Mouse (Mus musculus): ENCODE results near the gene Tbl2.

The Tbl2 gene

GRCm38 (mm10) chr5:135149820-135150178 lies 342 bp downstream of the Tbl2 start:
- no peak for DNase-seq (ENCODE audit: low read depth, low spot score)

- no peak for DNase-seq (ENCODE audit: low read depth, low spot score)
These were observed 7.0 kb downstream of the Tbl2 start for GRCm38 (mm10) chr5:135156496-135156895.

GRCm38 (mm10) chr5:135161221-135161620 lies 11.8 kb downstream of the Tbl2 start:
- DNase-seq (ENCODE audit: low read depth, low spot score) = peak; percentile 68

DNA sequence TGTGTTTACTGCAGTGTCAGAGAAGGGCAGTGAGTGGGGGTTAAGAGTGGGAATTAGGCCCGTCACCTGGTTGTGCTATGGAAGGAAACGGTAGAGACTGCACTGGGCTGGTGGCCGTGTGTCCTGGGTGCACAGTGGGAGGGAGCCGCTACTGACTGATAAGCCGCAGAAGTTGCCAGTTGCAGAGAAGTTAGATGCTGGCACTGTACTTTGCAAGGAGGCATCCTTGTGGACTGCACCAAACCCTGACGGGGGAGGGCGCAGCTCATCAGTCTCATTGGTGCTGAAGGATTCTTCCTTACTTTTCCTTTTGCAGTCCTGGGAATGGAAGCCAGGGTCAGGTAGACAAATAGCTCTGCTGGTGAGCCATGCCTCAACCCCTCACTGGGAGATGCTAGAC lies 12.2 kb downstream of the Tbl2 start:
- no peak for DNase-seq (ENCODE audit: low read depth, low spot score)

GRCm38 (mm10) chr5:135162361-135162760 lies 12.9 kb downstream of the Tbl2 start:
- DNase-seq (ENCODE audit: low read depth, low spot score) = no peak

DNA sequence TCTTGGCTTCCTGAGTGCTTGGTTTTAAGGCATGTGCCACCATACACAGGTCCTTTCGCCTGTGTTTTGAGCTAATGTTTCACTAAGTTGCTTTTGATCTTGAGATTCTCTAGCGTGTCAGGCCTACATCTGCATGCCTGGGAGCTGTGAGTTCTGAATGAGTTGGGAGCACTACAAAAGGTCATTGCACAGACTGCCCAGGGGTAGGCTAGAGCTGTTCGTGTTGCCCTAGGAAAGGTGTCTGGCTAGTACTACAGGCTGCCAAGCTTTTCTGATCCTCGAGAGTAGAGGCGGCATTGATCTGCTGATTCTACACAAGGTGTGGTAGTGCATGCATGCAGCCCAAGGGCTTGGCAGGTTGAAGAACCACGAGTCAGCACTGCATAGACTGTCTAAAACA lies 13.4 kb downstream of the Tbl2 start:
- DNase-seq (ENCODE audit: low read depth, low spot score) = no peak

- no peak for DNase-seq (ENCODE audit: low read depth, low spot score)
These were observed 17.5 kb downstream of the Tbl2 start for GRCm38 (mm10) chr5:135166909-135167308.

DNA sequence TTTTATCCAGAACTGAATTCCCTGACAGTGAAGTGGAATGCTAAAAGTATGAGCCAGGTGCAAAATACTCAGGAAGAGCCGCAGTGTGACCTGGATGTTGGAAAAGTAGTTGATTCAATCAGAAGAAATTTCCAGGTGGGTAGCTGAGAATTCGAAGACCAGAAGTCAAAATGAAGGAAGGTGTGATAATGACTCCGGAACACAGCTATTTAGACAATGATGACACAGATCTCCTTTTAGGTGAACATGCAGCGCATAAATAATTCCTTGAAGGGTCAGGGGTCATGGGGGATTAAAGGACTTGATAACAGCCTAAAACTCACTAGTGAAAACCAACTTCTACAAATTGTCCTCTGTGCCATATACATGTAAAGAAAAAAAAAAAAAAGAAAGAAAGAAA lies 18.0 kb downstream of the Tbl2 start:
- DNase-seq (ENCODE audit: low read depth, low spot score) = no peak

DNA sequence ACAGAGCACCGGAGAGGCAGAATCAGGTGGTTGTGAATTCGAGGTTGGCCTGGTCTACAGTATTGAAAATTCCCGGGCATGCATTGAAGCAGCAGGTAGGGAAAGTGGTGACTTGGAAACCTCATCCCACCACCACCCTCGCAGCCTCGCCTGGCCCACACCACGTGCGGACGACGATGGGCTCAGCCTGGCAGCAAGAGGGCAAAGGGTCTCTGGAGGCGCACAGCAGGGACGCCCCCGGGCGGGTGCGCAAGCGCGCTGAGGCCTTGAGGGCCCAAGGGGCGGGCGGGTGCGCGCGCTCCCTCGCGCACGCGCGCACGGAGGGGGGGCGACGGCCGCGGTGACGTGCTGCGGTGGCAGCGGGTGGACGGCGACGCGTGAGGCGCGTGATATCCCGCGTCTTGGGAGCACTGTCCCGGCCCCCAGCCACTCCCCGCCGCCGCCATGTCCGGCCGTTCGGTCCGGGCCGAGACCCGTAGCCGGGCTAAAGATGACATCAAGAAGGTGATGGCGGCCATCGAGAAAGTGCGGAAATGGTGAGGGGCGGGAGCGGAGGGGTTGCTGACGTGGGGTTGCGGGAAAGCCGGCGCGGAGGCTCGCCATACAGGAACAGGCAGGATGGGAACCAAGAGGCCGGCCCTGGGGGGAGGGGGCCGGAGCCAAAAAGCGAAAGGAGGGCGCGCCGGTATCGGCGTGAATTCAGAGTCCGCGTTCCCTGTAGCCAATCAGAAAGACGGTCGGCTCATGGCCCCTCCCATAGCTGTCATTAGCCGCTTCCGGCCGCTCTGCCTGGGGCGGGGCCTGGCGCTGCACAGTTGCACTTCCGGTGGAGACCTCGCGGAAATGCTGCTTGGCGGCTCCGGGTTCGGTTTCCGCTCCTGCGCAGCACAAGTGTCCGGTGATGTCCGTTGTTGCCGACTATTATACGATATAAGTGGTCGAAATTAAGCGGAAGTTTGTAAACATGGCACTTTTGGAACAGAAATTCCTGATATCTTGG lies 18.9 kb downstream of the Tbl2 start, which contains the start of gene Bcl7b:
Gene Bcl7b, plus strand, starts transcription at position 221 of the 1,000 bp plus-strand sequence.
- DNase-seq (ENCODE audit: low read depth, low spot score) = peak; percentile 97

DNA sequence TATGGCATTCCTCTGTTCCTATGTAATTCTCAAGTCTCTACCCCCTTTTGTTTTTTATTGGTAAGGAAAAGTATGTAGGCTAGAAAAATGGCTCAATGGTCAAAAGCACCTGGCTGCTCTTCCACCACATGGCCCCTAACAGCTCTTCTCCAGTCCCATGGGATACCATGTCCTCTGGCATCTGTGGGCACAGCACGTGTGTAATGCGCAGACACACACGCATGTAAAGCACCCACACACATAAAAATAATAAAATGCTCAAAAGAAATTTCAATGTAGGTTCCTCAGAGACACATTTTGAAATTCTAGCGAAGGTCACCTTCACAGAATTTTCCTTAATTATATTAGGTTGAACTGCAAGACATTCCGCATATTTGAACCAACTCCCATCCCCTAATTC lies 20.0 kb downstream of the Tbl2 start:
- no peak for DNase-seq (ENCODE audit: low read depth, low spot score)

- no peak for DNase-seq (ENCODE audit: low read depth, low spot score)
These were observed 22.3 kb downstream of the Tbl2 start for GRCm38 (mm10) chr5:135171688-135172220.

DNA sequence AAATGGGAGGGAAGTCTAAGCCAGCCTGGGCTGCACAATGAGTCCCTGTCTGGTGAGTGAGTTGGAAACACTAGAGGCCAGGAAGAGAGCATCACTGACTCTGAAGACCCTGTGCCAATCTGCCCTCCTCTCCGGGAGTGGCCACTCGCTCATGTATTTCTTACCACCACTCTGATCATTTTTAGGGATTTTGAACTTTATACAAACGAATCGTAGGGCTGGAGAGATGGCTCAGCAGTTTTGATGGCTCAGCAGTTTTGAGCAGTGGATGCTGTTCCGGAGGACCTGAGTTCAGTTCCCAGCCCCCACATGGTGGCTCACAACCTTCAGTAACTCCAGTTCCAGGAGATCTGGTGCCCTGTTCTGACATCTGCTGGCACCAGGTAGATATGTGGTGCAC lies 23.5 kb downstream of the Tbl2 start:
- DNase-seq (ENCODE audit: low read depth, low spot score) = no peak

DNA sequence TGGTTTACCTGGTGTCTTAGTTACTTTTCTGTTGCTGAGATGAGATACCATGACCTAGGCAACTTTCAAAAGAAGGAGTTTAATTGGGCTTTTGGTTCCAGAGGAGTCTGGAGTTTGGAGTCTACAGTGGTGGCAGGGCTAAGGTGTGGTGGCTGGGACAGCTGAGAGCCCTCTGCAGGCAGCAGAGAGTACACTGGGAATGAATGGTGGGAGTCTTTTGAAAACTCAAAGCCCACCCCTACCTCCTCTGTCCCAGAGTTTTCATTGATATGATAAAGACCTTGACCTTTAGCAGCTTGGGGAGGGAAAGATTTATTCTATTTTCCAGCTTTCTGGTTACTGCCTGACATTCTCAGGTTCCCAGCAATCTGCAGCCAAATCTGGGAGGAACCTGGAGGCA lies 25.6 kb downstream of the Tbl2 start:
- no peak for DNase-seq (ENCODE audit: low read depth, low spot score)

DNA sequence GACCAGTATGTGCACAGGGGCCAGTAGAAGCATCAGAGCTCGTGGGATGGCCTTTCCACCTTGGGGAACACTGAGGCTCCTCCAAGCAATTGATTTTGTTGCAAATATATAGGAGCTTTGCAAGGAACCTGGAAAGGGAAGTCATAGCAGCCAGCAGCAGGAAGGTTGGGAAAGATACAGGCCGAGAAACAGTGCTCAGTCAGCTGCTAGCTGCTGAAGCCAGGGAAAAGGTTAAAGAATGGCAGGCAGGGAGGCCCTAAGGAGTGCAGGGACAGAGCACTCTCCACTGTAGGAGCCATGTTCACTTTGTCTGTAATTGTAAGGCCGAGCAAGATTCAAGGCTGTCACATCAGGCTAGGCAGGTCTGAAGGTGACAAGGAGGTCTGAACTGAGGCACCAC lies 29.1 kb downstream of the Tbl2 start:
- no peak for DNase-seq (ENCODE audit: low read depth, low spot score)

DNA sequence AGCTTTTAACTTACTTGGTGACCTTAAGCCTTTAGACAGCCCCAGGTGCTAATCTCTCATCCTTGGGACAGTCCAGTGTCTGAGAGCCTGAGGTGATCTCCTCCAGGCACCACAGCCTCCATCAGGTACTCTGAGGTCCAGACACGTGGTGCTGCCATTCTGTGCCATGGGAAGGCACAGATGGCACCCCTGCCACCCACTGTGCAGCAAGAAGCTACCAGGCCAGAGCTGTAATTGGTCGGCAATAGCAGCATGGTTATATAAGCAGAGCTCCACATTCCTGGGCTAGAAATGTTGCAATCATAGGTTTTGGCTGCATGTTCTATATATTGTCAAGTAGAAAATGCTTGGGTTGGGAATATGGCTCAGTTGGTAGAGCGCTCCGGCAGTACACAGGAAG lies 29.5 kb downstream of the Tbl2 start:
- DNase-seq (ENCODE audit: low read depth, low spot score) = no peak

- DNase-seq (ENCODE audit: low read depth, low spot score) = no peak
These were observed 30.2 kb downstream of the Tbl2 start for GRCm38 (mm10) chr5:135179616-135180015.

DNA sequence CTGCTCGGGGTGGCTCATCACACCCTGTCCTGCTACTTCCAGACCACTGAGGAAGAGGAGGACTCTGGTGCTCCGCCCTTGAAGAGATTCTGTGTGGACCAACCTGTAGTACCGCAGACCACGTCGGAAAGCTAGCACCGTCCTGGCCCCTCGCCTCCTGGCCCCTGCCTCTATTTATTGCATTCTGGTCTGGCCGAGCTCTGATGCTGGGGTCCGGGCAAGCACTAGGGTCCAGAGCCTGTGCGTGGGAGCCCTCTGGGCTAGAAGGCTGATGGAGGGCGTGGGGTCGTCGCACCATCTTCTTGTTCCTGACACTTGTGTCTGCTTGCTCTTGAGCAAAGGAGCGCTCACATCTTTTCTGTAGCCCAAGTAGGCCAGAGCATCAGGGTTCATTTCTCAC lies 31.3 kb downstream of the Tbl2 start:
- no peak for DNase-seq (ENCODE audit: low read depth, low spot score)

- DNase-seq (ENCODE audit: low read depth, low spot score) = no peak
These were observed 32.3 kb downstream of the Tbl2 start for GRCm38 (mm10) chr5:135181776-135182175.

DNA sequence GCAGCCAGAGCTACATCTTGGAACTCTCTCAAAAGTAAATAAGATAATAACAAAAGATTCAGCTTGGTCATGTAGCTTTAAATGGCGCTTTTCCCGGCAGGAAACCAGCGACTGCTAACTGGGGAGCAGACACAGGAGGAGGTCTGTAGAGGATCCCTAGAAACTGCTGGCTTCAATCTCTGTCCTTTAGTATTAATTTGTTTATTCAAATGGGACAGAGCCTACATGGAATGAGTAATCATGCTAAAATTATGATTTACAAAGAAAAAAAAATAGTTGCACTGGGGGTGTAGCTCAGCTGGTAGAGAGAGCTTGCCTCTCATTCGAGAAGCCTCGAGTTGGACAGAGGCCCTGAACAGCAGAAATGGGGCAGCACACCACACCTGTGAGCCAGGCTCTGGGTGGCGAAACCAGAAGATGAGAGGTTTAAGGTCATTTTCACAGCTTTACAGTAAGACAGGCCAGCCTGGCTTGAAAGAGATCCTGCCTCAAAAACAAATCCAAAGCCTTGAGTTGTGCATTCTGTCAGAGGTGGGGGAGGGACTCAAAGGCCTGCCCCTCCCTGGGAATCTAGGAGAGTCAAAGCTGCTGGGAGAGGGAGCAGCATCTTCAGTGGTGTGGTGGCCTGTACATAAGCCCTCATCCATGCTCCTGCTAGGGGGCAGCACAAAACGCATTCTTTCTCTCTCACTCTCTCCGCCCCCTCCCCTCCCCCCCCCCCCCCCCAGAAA lies 33.8 kb downstream of the Tbl2 start:
- no peak for DNase-seq (ENCODE audit: low read depth, low spot score)

GRCm38 (mm10) chr5:135185016-135185415 lies 35.6 kb downstream of the Tbl2 start:
- no peak for DNase-seq (ENCODE audit: low read depth, low spot score)

DNA sequence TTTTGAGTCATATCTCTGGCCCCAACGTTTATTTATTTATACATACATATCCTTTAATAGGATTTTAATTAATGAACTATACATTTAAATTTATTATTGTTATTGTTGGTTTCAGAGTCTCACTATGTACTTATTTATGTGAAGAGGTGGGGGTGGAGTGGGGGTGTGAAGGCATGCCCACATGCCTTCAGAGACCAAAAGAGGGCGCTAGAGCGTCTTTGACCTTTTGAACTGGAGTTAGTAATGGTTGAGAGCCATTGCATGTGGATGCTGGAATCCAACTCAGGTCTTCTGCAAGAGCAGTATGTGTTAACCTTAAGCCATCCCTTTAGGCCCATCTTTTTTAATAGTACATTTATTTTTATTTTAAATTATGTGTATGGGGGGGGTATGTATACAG lies 36.1 kb downstream of the Tbl2 start:
- no peak for DNase-seq (ENCODE audit: low read depth, low spot score)

- peak; percentile 24 for DNase-seq (ENCODE audit: low read depth, low spot score)
These were observed 36.8 kb downstream of the Tbl2 start for GRCm38 (mm10) chr5:135186231-135186620.

Measured in skeletal muscle tissue, adult 2 months (tissue).